Mouse (Mus musculus) retina, adult 2 months (tissue): ENCODE data around the gene Spaca5.
A peak's percentile ranks its signal among the peaks of the same experiment; 100 is the strongest.

Experiments
- DNase-seq: peaks from one replicate; pipeline ENCODE4 v3.0.0-alpha.2; 2012; ENCODE audit warnings: low read depth, low spot score

Gene Spaca5

DNA sequence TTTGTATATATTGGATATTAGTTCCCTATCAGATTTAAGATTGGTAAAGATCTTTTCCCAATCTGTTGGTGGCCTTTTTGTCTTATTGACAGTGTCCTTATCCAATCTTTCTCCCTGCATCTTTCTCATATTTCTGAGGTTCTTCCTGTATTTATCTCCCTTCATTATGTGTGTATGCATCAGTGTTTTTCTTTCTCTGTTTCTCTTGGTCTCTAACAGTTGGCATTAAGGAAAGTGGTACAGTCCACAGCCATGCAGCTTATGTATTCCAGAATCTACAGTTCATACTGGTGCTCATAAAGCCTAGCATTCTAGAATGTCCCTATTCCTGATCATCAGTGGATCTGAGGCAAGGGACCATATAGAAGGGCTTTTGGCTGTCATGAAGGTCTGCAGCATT, at the start of gene Spaca5:
Gene Spaca5, plus strand, starts transcription at position 301 of the 400 bp plus-strand sequence.
- DNase-seq = no peak

DNA sequence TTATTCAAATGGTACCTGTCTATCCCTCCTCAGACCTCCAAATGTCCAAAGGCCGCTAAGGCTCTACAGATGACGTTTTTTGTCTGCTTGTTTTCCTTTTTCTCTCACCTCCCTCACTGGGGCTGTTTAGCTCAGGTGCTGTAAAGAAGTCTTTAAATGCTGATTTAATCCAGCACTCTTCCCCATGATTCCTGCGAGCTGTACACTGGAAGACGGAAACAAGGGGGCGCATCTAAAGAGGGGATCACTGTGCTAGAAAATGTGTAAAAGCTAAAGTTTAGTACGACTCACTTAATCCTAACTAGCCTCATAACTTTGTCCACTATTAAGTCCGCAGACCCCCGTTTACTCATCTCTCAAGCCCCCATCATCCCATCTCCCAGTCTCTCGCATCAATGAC, 6.7 kb upstream of the Spaca5 start:
- DNase-seq = peak; percentile 2

GRCm38 (mm10) chrX:21061866-21062543, 6.2 kb upstream of the Spaca5 start, which contains the start of gene Zfp182:
Gene Zfp182, minus strand, starts transcription at chrX:21062316.
- peak; percentile 67 for DNase-seq

GRCm38 (mm10) chrX:21062544-21062890, 5.7 kb upstream of the Spaca5 start:
- no peak for DNase-seq

DNA sequence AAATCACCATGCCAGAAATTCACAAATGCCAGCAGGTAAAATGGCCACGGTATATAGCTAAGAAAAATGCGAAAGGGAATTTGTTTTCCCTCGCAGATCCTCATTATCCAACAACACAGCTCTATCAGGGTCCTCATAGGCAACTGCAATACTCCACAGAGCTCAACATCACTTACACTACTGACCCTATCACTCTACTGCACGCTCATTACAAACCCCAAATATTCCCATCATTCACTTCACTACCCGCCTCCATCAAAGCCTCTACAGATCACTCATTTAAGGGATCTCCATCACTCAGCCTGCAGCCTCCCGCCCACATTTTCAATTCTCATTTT, 20.4 kb downstream of the Spaca5 start:
- DNase-seq = no peak

DNA sequence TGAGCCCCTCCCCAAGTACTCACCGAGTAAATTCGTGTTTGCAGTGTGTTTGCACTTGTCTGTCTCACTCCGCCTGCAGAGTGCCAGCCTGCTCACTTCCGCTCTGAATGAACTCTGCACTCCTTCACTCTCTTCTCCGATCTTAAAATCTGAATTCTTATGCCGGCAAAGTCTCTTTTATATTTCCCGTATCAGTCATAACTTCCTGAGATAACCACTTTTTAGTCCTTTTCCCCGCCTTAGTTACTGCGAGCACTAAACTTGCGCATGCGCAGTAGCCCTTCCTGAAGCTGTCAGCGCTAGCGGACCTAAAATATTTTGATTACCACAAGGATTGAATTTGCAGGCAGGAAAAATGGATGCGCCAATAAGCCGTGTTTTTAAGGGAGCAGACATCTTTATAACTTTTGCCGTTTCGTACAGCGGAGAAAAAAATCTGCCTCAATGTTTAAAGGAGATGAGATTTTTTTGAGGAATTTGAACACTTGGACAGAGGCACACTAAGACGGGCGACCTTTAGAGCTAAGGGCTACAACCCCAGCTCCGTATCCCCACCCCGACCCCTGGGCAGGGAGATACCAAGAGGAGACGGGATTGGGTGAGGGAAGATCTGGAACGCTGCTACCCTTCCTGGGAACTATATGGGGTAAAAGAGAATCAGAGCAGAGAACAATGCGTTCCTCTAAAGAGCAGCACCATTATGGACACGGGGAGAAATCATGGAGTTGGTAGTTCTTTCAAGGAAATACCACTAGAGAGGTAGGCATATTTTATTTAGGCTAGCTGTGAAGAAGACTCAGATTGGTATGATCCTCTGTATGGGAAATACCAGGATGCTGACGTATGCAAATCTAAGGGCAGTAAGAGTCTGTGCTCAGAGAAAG, 21.0 kb downstream of the Spaca5 start, which contains the start of gene Zfp300:
Gene Zfp300, minus strand, starts transcription at position 545 of the 884 bp plus-strand sequence.
- DNase-seq = no peak

DNA sequence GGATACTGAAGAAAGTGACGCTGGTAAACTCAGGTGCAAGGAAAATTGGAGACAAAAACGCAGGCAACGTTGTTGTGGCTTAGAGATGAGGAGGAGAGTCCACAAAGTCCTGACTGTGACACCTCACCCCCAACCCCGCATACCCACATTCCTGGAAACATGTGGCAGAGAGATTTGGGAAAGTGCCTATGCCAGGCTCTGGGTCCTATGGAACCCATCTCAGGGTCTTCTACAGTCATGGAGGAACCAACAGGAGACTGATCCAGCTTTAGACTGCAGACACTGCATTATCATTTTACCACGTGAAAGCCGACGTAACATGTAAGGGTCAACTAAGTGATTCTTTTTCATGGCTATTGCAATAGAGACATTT, 21.6 kb downstream of the Spaca5 start:
- DNase-seq = no peak

- DNase-seq = no peak
Measured at GRCm38 (mm10) chrX:21115520-21115919, 47.3 kb downstream of the Spaca5 start, which contains the start of gene Ssxa1. Gene Ssxa1, plus strand, starts transcription at chrX:21115820.
